Mouse (Mus musculus) hindbrain, embryonic 11.5 days (tissue): ENCODE measurements around the gene Btf3. TPM values are rescaled to one million over a fixed set of nuclear protein-coding genes. Genes with fewer than 3 reads are reported as not detected.

Source experiments
- ATAC-seq: fragments of 200-750 bp; cut with Nextera tagmentation; 2 replicates; pipeline ENCODE4 v1.8.0; 2017; ENCODE audit warnings: mild to moderate bottlenecking, moderate TSS enrichment, moderate library complexity; ENCODE audit not compliant: low FRiP score
- DNase-seq: peaks from one replicate; pipeline ENCODE4 v3.0.0-alpha.2; 2015; ENCODE audit warnings: low spot score
- H3K27ac ChIP-seq: fragments of 300-500 bp; sonication (generic); 2 replicates; pipeline ENCODE4 v1.5.1; 2014; ENCODE audit warnings: mild to moderate bottlenecking, low read depth, low read length
- H3K27me3 ChIP-seq: fragments of 300-500 bp; sonication (generic); 2 replicates; pipeline ENCODE4 v1.6.1; 2014; ENCODE audit warnings: mild to moderate bottlenecking, low read length, moderate library complexity, mixed read lengths; ENCODE audit not compliant: control insufficient read depth, insufficient read depth
- H3K36me3 ChIP-seq: fragments of 300-500 bp; sonication (generic); 2 replicates; pipeline ENCODE4 v1.6.1; 2014; ENCODE audit warnings: mild to moderate bottlenecking, low read length, moderate library complexity, mixed read lengths; ENCODE audit not compliant: control insufficient read depth, insufficient read depth
- H3K4me1 ChIP-seq: fragments of 300-500 bp; sonication (generic); replicated peaks from 2 replicates; pipeline ENCODE4 v1.6.1; 2014; ENCODE audit warnings: low read length, mixed read lengths; ENCODE audit not compliant: control insufficient read depth, insufficient read depth
- H3K4me2 ChIP-seq: fragments of 300-500 bp; sonication (generic); replicated peaks from 2 replicates; pipeline ENCODE4 v1.6.1; 2014; ENCODE audit warnings: mild to moderate bottlenecking, low read depth, low read length
- H3K4me3 ChIP-seq: fragments of 300-500 bp; sonication (generic); 2 replicates; pipeline ENCODE4 v1.5.1; 2014; ENCODE audit warnings: low read depth, low read length
- H3K9ac ChIP-seq: fragments of 300-500 bp; sonication (generic); 2 replicates; pipeline ENCODE4 v1.6.1; 2014; ENCODE audit warnings: low read depth, low read length
- H3K9me3 ChIP-seq: fragments of 300-500 bp; sonication (generic); 2 replicates; pipeline ENCODE4 v1.6.1; 2016; ENCODE audit warnings: low read length; ENCODE audit not compliant: control insufficient read depth
- WGBS: fragments of 180-500 bp; shearing (Covaris S2); extraction: QIAGEN DNeasy Blood & Tissue Kit; methylation state at CpG from one replicate; pipeline ENCODE4 v1.1.7; 2014; 5-methylcytosine and 5-hydroxymethylcytosine counted together
- polyA plus RNA-seq: library from polyadenylated mRNA; unstranded; fragments of >200 nt; fragmentation: Nextera tagmentation; extraction: Ambion mirVana; gene quantifications from 2 replicates; pipeline ENCODE4 v1.2.1, GENCODE M21; 2014

The Btf3 gene
- polyA plus RNA-seq, 1 experiment from 2014 or later: 800 TPM

- Histone ChIP-seq H3K9me3 (no peaks in the 10 kb centered on the region), H3K4me3 (no peak overlapping the region), H3K27me3 (peaks cover 58% of the 10 kb centered on the region), H3K27ac (no peak overlapping the region), H3K36me3 (no peaks in the 10 kb centered on the region), H3K4me1 (peaks cover 12% of the 10 kb centered on the region), H3K4me2 (no peak overlapping the region), H3K9ac (no peak overlapping the region)
- ATAC-seq: no peak
- peak; percentile 43 for DNase-seq
- 12% methylated on average over 14 of the region's 14 CpGs for WGBS
These were observed 35.7 kb upstream of the Btf3 start for GRCm38 (mm10) chr13:98352381-98352975.

GRCm38 (mm10) chr13:98351527-98351926 lies 34.7 kb upstream of the Btf3 start:
- Histone ChIP-seq H3K9me3 (no peaks in the 10 kb centered on the region), H3K27ac (no peak overlapping the region), H3K4me1 (peaks cover 12% of the 10 kb centered on the region), H3K36me3 (no peaks in the 10 kb centered on the region), H3K9ac (no peak overlapping the region), H3K27me3 (peaks cover 55% of the 10 kb centered on the region), H3K4me3 (no peak overlapping the region), H3K4me2 (no peak overlapping the region)
- DNase-seq (peak; percentile 68), ATAC-seq (no peak)
- 4% methylated on average over 8 of the region's 8 CpGs for WGBS

GRCm38 (mm10) chr13:98349491-98349890 lies 32.7 kb upstream of the Btf3 start:
- H3K4me3 ChIP-seq: no peak overlapping the region
- no peak for ATAC-seq
- H3K36me3 ChIP-seq: no peaks in the 10 kb centered on the region
- H3K9me3 ChIP-seq: no peaks in the 10 kb centered on the region
- H3K9ac ChIP-seq: no peak overlapping the region
- peaks cover 7% of the 10 kb centered on the region; the same call in 1 of the 2 replicates for H3K4me1 ChIP-seq
- DNase-seq: no peak
- 73% methylated on average over 4 of the region's 4 CpGs for WGBS
- peaks cover 41% of the 10 kb centered on the region for H3K27me3 ChIP-seq
- H3K4me2 ChIP-seq: no peak overlapping the region
- no peak overlapping the region for H3K27ac ChIP-seq

- H3K27ac ChIP-seq: no peak overlapping the region
These were observed 23.7 kb upstream of the Btf3 start for GRCm38 (mm10) chr13:98340506-98340905.

GRCm38 (mm10) chr13:98336205-98336604 lies 19.4 kb upstream of the Btf3 start:
- ATAC-seq (no peak), DNase-seq (no peak)
- H3K4me1 ChIP-seq: no peaks in the 10 kb centered on the region
- H3K9ac ChIP-seq: no peak overlapping the region
- H3K4me3 ChIP-seq: no peak overlapping the region
- H3K9me3 ChIP-seq: no peaks in the 10 kb centered on the region
- no peak overlapping the region for H3K4me2 ChIP-seq
- H3K36me3 ChIP-seq: no peaks in the 10 kb centered on the region
- H3K27ac ChIP-seq: no peak overlapping the region
- no peaks in the 10 kb centered on the region for H3K27me3 ChIP-seq
- WGBS: 81% methylated on average over 1 of the region's 1 CpGs

More at GRCm38 (mm10) chr13:98340506-98340905, 23.7 kb upstream of the Btf3 start:
- DNase-seq (no peak), ATAC-seq (no peak)
- 73% methylated on average over 5 of the region's 5 CpGs for WGBS
- Histone ChIP-seq H3K9ac (no peak overlapping the region), H3K4me1 (no peaks in the 10 kb centered on the region), H3K9me3 (no peaks in the 10 kb centered on the region), H3K36me3 (no peaks in the 10 kb centered on the region), H3K4me2 (no peak overlapping the region), H3K27me3 (no peaks in the 10 kb centered on the region), H3K4me3 (no peak overlapping the region)

GRCm38 (mm10) chr13:98332106-98332505 lies 15.3 kb upstream of the Btf3 start:
- Histone ChIP-seq H3K27ac (no peak overlapping the region), H3K36me3 (no peaks in the 10 kb centered on the region), H3K9ac (no peak overlapping the region), H3K9me3 (no peaks in the 10 kb centered on the region), H3K4me2 (no peak overlapping the region), H3K4me1 (no peaks in the 10 kb centered on the region), H3K4me3 (no peak overlapping the region), H3K27me3 (no peaks in the 10 kb centered on the region)
- WGBS: 55% methylated on average over 2 of the region's 2 CpGs
- ATAC-seq (no peak), DNase-seq (no peak)

GRCm38 (mm10) chr13:98325034-98325433 lies 8.2 kb upstream of the Btf3 start:
- H3K4me3 ChIP-seq: no peak overlapping the region
- ATAC-seq: no peak
- no peak overlapping the region for H3K4me2 ChIP-seq
- H3K9me3 ChIP-seq: no peaks in the 10 kb centered on the region
- H3K9ac ChIP-seq: no peak overlapping the region
- H3K36me3 ChIP-seq: no peaks in the 10 kb centered on the region
- DNase-seq: no peak
- no peaks in the 10 kb centered on the region for H3K4me1 ChIP-seq
- no peaks in the 10 kb centered on the region for H3K27me3 ChIP-seq
- 74% methylated on average over 11 of the region's 11 CpGs for WGBS
- no peak overlapping the region for H3K27ac ChIP-seq

GRCm38 (mm10) chr13:98317911-98318310 lies 1.1 kb upstream of the Btf3 start:
- 90% methylated on average over 6 of the region's 6 CpGs for WGBS
- H3K27me3 ChIP-seq: no peaks in the 10 kb centered on the region
- 0 out of 2 replicates have a peak, but pooled peaks cover 2% of the 10 kb centered on the region for H3K4me1 ChIP-seq
- H3K9ac ChIP-seq: no peak overlapping the region
- no peaks in the 10 kb centered on the region for H3K36me3 ChIP-seq
- no peak overlapping the region for H3K27ac ChIP-seq
- no peaks in the 10 kb centered on the region for H3K9me3 ChIP-seq
- ATAC-seq: no peak
- no peak overlapping the region for H3K4me2 ChIP-seq
- DNase-seq: no peak
- no peak overlapping the region for H3K4me3 ChIP-seq

- WGBS: 3% methylated on average over 16 of the region's 16 CpGs
- peak overlapping the region; percentile 46 for H3K4me2 ChIP-seq
- no peaks in the 10 kb centered on the region for H3K36me3 ChIP-seq
- H3K4me1 ChIP-seq: 0 out of 2 replicates have a peak, but pooled peaks cover 2% of the 10 kb centered on the region
- peak overlapping the region; percentile 74 for H3K27ac ChIP-seq
- H3K27me3 ChIP-seq: no peaks in the 10 kb centered on the region
- ATAC-seq (peak; percentile 18; the same call in 1 of the 2 replicates), DNase-seq (no peak)
- peak overlapping the region; percentile 96 for H3K9ac ChIP-seq
- peak overlapping the region; percentile 100 for H3K4me3 ChIP-seq
- H3K9me3 ChIP-seq: no peaks in the 10 kb centered on the region
These were observed 456 bp upstream of the Btf3 start for GRCm38 (mm10) chr13:98317246-98317677.
